Mouse (Mus musculus) layer of hippocampus, adult 2 months (tissue): ENCODE measurements around the gene Dynlt1b. TPM values are rescaled to one million over a fixed set of nuclear protein-coding genes. Genes with fewer than 3 reads are reported as not detected.

Experiments
- total RNA-seq, 2 experiments: library from RNA; stranded (reverse); gene quantifications; 2 replicates each; pipeline ENCODE4 v1.2.3; 2021

The Dynlt1b gene
- total RNA-seq, 2 experiments from 2014 or later: 44.1 to 45.3 TPM

Other genes starting within 250 kb of the Dynlt1b start
- gene Tmem181a, start 173.3 kb upstream of the Dynlt1b start, total RNA-seq: 10 to 100 TPM; 51.4 to 52.3 TPM
- gene Dynlt1a, start 112.6 kb upstream of the Dynlt1b start, total RNA-seq: 10 to 100 TPM in 1 of 2 experiments, 1 to 10 TPM in 1; 9.4 to 10.3 TPM
- 10 to 100 TPM; 13.8 to 23.3 TPM for gene Dynlt1c, start 171.6 kb downstream of the Dynlt1b start, total RNA-seq
- gene Dynlt1f, start 225.8 kb downstream of the Dynlt1b start, total RNA-seq: 10 to 100 TPM; 14.6 to 24.2 TPM
- gene Sytl3, start 229.0 kb downstream of the Dynlt1b start, total RNA-seq: under 1 TPM; 0.49 to 0.74 TPM